Mouse (Mus musculus): Measurements from ENCODE around the gene Mmp7. TPM values are rescaled to one million over a fixed set of nuclear protein-coding genes. Genes with fewer than 3 reads are reported as not detected.

Mmp7 gene
- not detected in 2 replicates for polyA plus RNA-seq (2016; fragmentation: Nextera tagmentation; extraction: Ambion mirVana)

- H3K4me1 ChIP-seq: no peaks in the 10 kb centered on the region
- H3K4me3 ChIP-seq (replicated peaks): no peak within 1 kb of the TSS
- ATAC-seq (ENCODE audit: low FRiP score): no peak
- no peaks in the 10 kb centered on the region for H3K36me3 ChIP-seq (replicated peaks)
- no peaks in the 10 kb centered on the region for H3K9me3 ChIP-seq
- no peak within 1 kb of the TSS for H3K27ac ChIP-seq
- H3K4me2 ChIP-seq: no peak within 1 kb of the TSS
- no peak within 1 kb of the TSS for H3K9ac ChIP-seq
- 70% methylated on average over 1 of the region's 1 CpGs for WGBS
- H3K27me3 ChIP-seq: no peaks in the 10 kb centered on the region
These were observed at the start of gene Mmp7 for GRCm38 (mm10) chr9:7691790-7692189. Gene Mmp7 (plus strand): TSS chr9:7692090.

DNA sequence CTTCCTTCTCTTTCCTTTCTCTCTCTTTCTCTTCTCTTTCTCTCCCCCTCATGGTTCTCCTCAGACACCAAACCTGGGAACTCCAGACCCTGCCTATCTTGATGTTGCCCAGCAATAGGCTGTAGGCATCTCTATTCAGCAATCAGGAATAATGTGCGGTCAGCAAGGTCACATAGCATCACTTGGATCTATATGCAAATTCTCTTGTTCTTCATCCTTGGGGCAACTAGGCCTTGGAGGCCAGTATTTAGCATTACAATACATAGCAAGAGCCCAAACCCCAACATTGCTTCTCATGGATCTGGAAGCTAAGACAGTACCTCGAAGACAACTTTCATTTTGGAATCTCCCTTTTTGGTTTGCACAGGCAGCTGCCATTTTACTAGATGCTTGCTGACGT is 44.0 kb upstream of the Mmp7 start:
- Histone ChIP-seq H3K9ac (no peak overlapping the region), H3K4me2 (no peak overlapping the region), H3K4me1 (no peaks in the 10 kb centered on the region), H3K9me3 (no peaks in the 10 kb centered on the region), H3K27ac (no peak overlapping the region), H3K27me3 (no peaks in the 10 kb centered on the region), H3K4me3 (replicated peaks) (no peak overlapping the region), H3K36me3 (replicated peaks) (no peaks in the 10 kb centered on the region)
- 82% methylated on average over 3 of the region's 3 CpGs for WGBS
- no peak for ATAC-seq (ENCODE audit: low FRiP score)

DNA sequence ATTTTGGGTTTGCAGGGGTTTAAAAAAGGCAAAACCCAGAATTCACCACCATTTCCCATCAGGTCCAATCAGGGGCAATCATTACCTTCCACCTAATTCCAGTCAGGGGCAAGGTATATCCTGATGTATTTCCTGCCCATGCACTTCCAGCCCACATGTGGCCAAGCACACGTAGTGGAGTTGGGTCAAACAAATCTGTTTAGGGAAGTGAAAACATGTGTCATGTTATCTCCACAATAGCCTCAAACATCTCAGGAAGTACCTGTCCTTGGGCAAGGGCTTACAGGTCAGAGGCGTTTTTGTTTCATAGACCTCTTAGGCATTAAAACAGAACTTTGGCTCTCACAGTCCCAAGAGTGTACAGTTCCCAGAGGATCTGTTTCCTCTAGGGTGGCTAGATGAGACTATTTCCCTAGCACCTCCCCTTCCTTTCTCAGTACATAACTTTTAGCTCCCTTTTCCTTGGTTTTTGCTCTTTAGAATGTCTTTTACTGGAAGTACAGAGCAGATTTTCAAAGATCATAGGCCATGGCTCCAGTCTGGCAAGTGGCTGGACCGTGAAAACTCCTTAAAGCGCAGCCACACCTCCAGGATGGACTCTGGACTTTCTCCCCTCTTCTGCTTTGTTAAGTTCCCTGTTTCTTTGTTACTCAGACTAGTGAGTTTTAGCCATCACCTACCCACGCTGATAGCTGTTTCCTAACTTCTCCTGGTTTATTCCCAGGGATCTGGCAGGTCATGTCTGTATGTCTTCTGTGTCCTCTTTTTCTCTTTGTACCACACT is 41.3 kb upstream of the Mmp7 start:
- WGBS: 84% methylated on average over 5 of the region's 5 CpGs
- no peak for ATAC-seq (ENCODE audit: low FRiP score)
- H3K4me2 ChIP-seq: no peak overlapping the region
- no peaks in the 10 kb centered on the region for H3K27me3 ChIP-seq
- H3K4me1 ChIP-seq: no peaks in the 10 kb centered on the region
- H3K4me3 ChIP-seq (replicated peaks): no peak overlapping the region
- H3K9me3 ChIP-seq: no peaks in the 10 kb centered on the region
- H3K27ac ChIP-seq: no peak overlapping the region
- no peak overlapping the region for H3K9ac ChIP-seq
- no peaks in the 10 kb centered on the region for H3K36me3 ChIP-seq (replicated peaks)

GRCm38 (mm10) chr9:7652351-7653085 is 39.4 kb upstream of the Mmp7 start:
- H3K4me1 ChIP-seq: no peaks in the 10 kb centered on the region
- H3K9me3 ChIP-seq: no peaks in the 10 kb centered on the region
- H3K27ac ChIP-seq: no peak overlapping the region
- no peak overlapping the region for H3K4me2 ChIP-seq
- H3K9ac ChIP-seq: no peak overlapping the region
- 89% methylated on average over 5 of the region's 5 CpGs for WGBS
- no peak overlapping the region for H3K4me3 ChIP-seq (replicated peaks)
- H3K36me3 ChIP-seq (replicated peaks): no peaks in the 10 kb centered on the region
- ATAC-seq (ENCODE audit: low FRiP score): no peak
- no peaks in the 10 kb centered on the region for H3K27me3 ChIP-seq

DNA sequence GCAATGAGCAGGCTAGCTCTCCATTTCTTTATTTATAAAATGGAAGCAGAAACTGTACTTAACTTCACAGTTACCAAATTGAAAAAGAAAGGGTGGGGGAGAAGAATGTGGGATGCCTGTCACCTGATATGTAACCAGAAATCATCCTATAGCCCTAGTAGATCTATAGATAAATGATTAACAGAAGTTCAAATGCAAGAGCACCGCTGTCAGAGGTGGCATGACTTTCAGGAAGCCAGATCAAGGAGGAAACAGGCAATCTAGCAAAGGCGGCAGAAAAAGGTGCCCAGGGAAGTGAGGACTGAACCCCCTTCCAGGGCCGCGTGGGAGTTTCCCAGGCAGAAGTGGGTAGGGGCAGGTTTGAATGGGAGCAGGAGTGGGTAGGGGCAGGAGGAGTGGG is 33.9 kb upstream of the Mmp7 start:
- Histone ChIP-seq H3K9ac (no peak overlapping the region), H3K4me1 (no peaks in the 10 kb centered on the region), H3K4me3 (replicated peaks) (no peak overlapping the region), H3K36me3 (replicated peaks) (no peaks in the 10 kb centered on the region), H3K9me3 (no peaks in the 10 kb centered on the region), H3K4me2 (no peak overlapping the region), H3K27ac (no peak overlapping the region), H3K27me3 (no peaks in the 10 kb centered on the region)
- WGBS: 87% methylated on average over 4 of the region's 4 CpGs
- ATAC-seq (ENCODE audit: low FRiP score): no peak

DNA sequence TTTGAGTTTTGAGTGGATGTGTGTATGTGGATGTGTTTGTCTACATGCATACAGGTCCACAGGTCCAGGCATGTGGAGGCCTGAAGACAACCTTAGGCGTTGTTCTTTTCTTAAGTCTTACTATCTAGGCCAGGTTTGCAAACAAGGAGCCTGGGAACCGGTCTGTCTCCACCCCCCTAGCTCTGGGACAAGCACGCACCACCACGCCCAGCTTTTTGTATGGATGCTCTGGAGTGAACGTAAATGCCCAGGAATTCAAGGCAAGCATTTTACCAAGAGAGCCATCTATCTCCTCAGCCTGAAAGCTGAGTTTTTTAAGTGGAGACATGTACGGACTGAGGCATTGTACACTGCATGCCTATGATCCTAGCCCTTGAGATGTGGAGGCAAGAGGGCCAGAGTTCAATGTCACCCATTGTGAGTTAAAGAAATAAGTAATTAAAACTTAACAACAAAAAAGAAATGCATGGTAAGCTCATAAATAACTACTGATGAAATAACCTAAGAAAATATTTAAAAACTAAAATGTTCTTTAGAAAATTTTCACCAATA is 32.3 kb upstream of the Mmp7 start:
- H3K27ac ChIP-seq: no peak overlapping the region
- H3K4me3 ChIP-seq (replicated peaks): no peak overlapping the region
- H3K9ac ChIP-seq: no peak overlapping the region
- H3K9me3 ChIP-seq: no peaks in the 10 kb centered on the region
- no peaks in the 10 kb centered on the region for H3K36me3 ChIP-seq (replicated peaks)
- ATAC-seq (ENCODE audit: low FRiP score): 0 out of 2 replicates have a peak, but pooled peaks have one; percentile 39
- H3K4me2 ChIP-seq: no peak overlapping the region
- H3K4me1 ChIP-seq: no peaks in the 10 kb centered on the region
- WGBS: 46% methylated on average over 6 of the region's 6 CpGs
- H3K27me3 ChIP-seq: no peaks in the 10 kb centered on the region

- Histone ChIP-seq H3K4me1 (no peaks in the 10 kb centered on the region), H3K4me3 (replicated peaks) (no peak overlapping the region), H3K27ac (no peak overlapping the region), H3K9ac (no peak overlapping the region), H3K9me3 (no peaks in the 10 kb centered on the region), H3K27me3 (no peaks in the 10 kb centered on the region), H3K4me2 (no peak overlapping the region), H3K36me3 (replicated peaks) (no peaks in the 10 kb centered on the region)
- no peak for ATAC-seq (ENCODE audit: low FRiP score)
- 100% methylated on average over 1 of the region's 1 CpGs for WGBS
These were observed 30.5 kb upstream of the Mmp7 start for GRCm38 (mm10) chr9:7661371-7661770.

GRCm38 (mm10) chr9:7669674-7670073 is 22.2 kb upstream of the Mmp7 start:
- WGBS: 89% methylated on average over 1 of the region's 1 CpGs
- no peaks in the 10 kb centered on the region for H3K9me3 ChIP-seq
- ATAC-seq (ENCODE audit: low FRiP score): no peak

GRCm38 (mm10) chr9:7672985-7673384 is 18.9 kb upstream of the Mmp7 start:
- no peaks in the 10 kb centered on the region for H3K4me1 ChIP-seq
- ATAC-seq (ENCODE audit: low FRiP score): no peak

More at GRCm38 (mm10) chr9:7669674-7670073, 22.2 kb upstream of the Mmp7 start:
- Histone ChIP-seq H3K27ac (no peak overlapping the region), H3K4me3 (replicated peaks) (no peak overlapping the region), H3K9ac (no peak overlapping the region), H3K4me1 (no peaks in the 10 kb centered on the region), H3K36me3 (replicated peaks) (no peaks in the 10 kb centered on the region), H3K27me3 (no peaks in the 10 kb centered on the region), H3K4me2 (no peak overlapping the region)

GRCm38 (mm10) chr9:7678154-7678837 is 13.6 kb upstream of the Mmp7 start:
- ATAC-seq (ENCODE audit: low FRiP score): no peak

More at GRCm38 (mm10) chr9:7672985-7673384, 18.9 kb upstream of the Mmp7 start:
- 85% methylated on average over 9 of the region's 9 CpGs for WGBS
- H3K9ac ChIP-seq: no peak overlapping the region
- no peaks in the 10 kb centered on the region for H3K9me3 ChIP-seq
- no peaks in the 10 kb centered on the region for H3K36me3 ChIP-seq (replicated peaks)
- H3K4me2 ChIP-seq: no peak overlapping the region
- no peak overlapping the region for H3K27ac ChIP-seq
- H3K4me3 ChIP-seq (replicated peaks): no peak overlapping the region
- H3K27me3 ChIP-seq: no peaks in the 10 kb centered on the region

GRCm38 (mm10) chr9:7682081-7682618 is 9.7 kb upstream of the Mmp7 start:
- WGBS: 92% methylated on average over 9 of the region's 9 CpGs
- no peak overlapping the region for H3K9ac ChIP-seq
- no peak for ATAC-seq (ENCODE audit: low FRiP score)
- H3K4me3 ChIP-seq (replicated peaks): no peak overlapping the region
- H3K27me3 ChIP-seq: no peaks in the 10 kb centered on the region
- no peaks in the 10 kb centered on the region for H3K4me1 ChIP-seq
- no peaks in the 10 kb centered on the region for H3K36me3 ChIP-seq (replicated peaks)
- H3K4me2 ChIP-seq: no peak overlapping the region
- H3K9me3 ChIP-seq: no peaks in the 10 kb centered on the region
- no peak overlapping the region for H3K27ac ChIP-seq

More at GRCm38 (mm10) chr9:7678154-7678837, 13.6 kb upstream of the Mmp7 start:
- no peak overlapping the region for H3K9ac ChIP-seq
- H3K27me3 ChIP-seq: no peaks in the 10 kb centered on the region
- H3K9me3 ChIP-seq: no peaks in the 10 kb centered on the region
- H3K4me2 ChIP-seq: no peak overlapping the region
- 91% methylated on average over 2 of the region's 2 CpGs for WGBS
- no peak overlapping the region for H3K27ac ChIP-seq
- no peaks in the 10 kb centered on the region for H3K36me3 ChIP-seq (replicated peaks)
- no peaks in the 10 kb centered on the region for H3K4me1 ChIP-seq
- no peak overlapping the region for H3K4me3 ChIP-seq (replicated peaks)

GRCm38 (mm10) chr9:7686024-7686423 is 5.9 kb upstream of the Mmp7 start:
- Histone ChIP-seq H3K4me1 (no peaks in the 10 kb centered on the region), H3K9ac (no peak overlapping the region), H3K27me3 (no peaks in the 10 kb centered on the region), H3K4me3 (replicated peaks) (no peak overlapping the region), H3K4me2 (no peak overlapping the region), H3K27ac (no peak overlapping the region), H3K9me3 (no peaks in the 10 kb centered on the region), H3K36me3 (replicated peaks) (no peaks in the 10 kb centered on the region)
- no peak for ATAC-seq (ENCODE audit: low FRiP score)
- 76% methylated on average over 2 of the region's 2 CpGs for WGBS

Data from forebrain, embryonic 12.5 days (tissue).